Mouse (Mus musculus) embryonic facial prominence, embryonic 14.5 days (tissue): ENCODE measurements at regions not wholly inside any gene's neighbourhood (a gene's known extent, or its start where the extent isn't known, plus 50 kb on each side); places are given as distances from the start of the nearest gene placed in this dataset.

ENCODE experiments used
- ATAC-seq: fragments of 200-750 bp; cut with Nextera tagmentation; 2 replicates; pipeline ENCODE4 v1.8.0; 2017; ENCODE audit warnings: low read depth, moderate number of reproducible peaks, moderate TSS enrichment
- DNase-seq: peaks from one replicate; pipeline ENCODE4 v3.0.0-alpha.2; 2015; ENCODE audit warnings: low spot score
- H3K27ac ChIP-seq: fragments of 300-500 bp; sonication (generic); replicated peaks from 2 replicates; pipeline ENCODE4 v1.5.1; 2014; ENCODE audit warnings: low read depth, mild to moderate bottlenecking, low read length, moderate library complexity
- H3K27me3 ChIP-seq: fragments of 300-500 bp; sonication (generic); replicated peaks from 2 replicates; pipeline ENCODE4 v1.6.1; 2014; ENCODE audit warnings: low read length; ENCODE audit not compliant: control insufficient read depth, insufficient read depth
- H3K36me3 ChIP-seq: fragments of 300-500 bp; sonication (generic); 2 replicates; pipeline ENCODE4 v1.6.1; 2014; ENCODE audit warnings: low read length, mixed read lengths; ENCODE audit not compliant: control insufficient read depth, insufficient read depth
- H3K4me1 ChIP-seq: fragments of 300-500 bp; sonication (generic); 2 replicates; pipeline ENCODE4 v1.6.1; 2014; ENCODE audit warnings: antibody characterized with exemption, low read length; ENCODE audit not compliant: control insufficient read depth, insufficient read depth
- H3K4me2 ChIP-seq: fragments of 300-500 bp; sonication (generic); 2 replicates; pipeline ENCODE4 v1.6.1; 2014; ENCODE audit warnings: low read depth, mild to moderate bottlenecking, low read length, moderate library complexity, mixed read lengths
- H3K4me3 ChIP-seq: fragments of 300-500 bp; sonication (generic); 2 replicates; pipeline ENCODE4 v1.5.1; 2014; ENCODE audit warnings: low read depth, mild to moderate bottlenecking, low read length
- H3K9ac ChIP-seq: fragments of 300-500 bp; sonication (generic); 2 replicates; pipeline ENCODE4 v1.6.1; 2014; ENCODE audit warnings: low read depth, mild to moderate bottlenecking, low read length, moderate library complexity, mixed read lengths
- H3K9me3 ChIP-seq: fragments of 300-500 bp; sonication (generic); 2 replicates; pipeline ENCODE4 v1.6.1; 2016; ENCODE audit warnings: low read length; ENCODE audit not compliant: control insufficient read depth
- WGBS: fragments of 180-500 bp; shearing (Covaris S2); extraction: QIAGEN DNeasy Blood & Tissue Kit; methylation state at CpG from one replicate; pipeline ENCODE4 v1.1.7; 2014; 5-methylcytosine and 5-hydroxymethylcytosine counted together

DNA sequence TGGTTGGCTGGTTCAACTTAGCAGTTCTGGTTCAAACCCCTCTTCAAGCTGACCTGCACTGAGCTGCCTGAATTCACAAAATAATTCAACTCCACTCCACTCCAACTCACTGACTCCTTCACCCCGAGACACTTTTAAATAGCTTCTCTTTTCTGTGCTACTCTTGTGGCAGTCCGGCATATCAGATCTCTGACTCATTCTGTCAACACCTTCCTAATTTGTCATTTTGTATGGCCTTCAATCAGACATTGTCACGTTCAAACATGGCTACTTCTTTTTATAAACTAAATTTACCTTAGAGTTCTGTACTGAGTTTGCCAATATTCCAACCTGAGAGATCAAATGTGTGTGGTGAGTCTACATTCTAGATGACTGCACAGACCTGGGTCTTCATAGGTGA, 579.1 kb downstream of the Slitrk1 start:
- 70% methylated on average over 3 of the region's 3 CpGs for WGBS
- ATAC-seq (no peak), DNase-seq (no peak)

GRCm38 (mm10) chr14:108326425-108326824, 587.5 kb downstream of the Slitrk1 start:
- Histone ChIP-seq H3K4me3 (no peak overlapping the region), H3K27me3 (no peaks in the 10 kb centered on the region), H3K4me1 (no peaks in the 10 kb centered on the region), H3K36me3 (no peaks in the 10 kb centered on the region), H3K9ac (no peak overlapping the region), H3K27ac (no peak overlapping the region), H3K4me2 (no peak overlapping the region), H3K9me3 (no peaks in the 10 kb centered on the region)
- ATAC-seq (no peak), DNase-seq (peak; percentile 31)
- WGBS = 46% methylated on average over 3 of the region's 3 CpGs

More for the DNA sequence above, 579.1 kb downstream of the Slitrk1 start:
- Histone ChIP-seq H3K4me1 (no peaks in the 10 kb centered on the region), H3K9ac (no peak overlapping the region), H3K4me2 (no peak overlapping the region), H3K27me3 (no peaks in the 10 kb centered on the region), H3K27ac (no peak overlapping the region), H3K36me3 (no peaks in the 10 kb centered on the region), H3K9me3 (no peaks in the 10 kb centered on the region), H3K4me3 (no peak overlapping the region)

GRCm38 (mm10) chr14:108323364-108324037, 590.5 kb downstream of the Slitrk1 start:
- Histone ChIP-seq H3K4me3 (no peak overlapping the region), H3K27ac (no peak overlapping the region), H3K4me2 (no peak overlapping the region), H3K9me3 (no peaks in the 10 kb centered on the region), H3K9ac (no peak overlapping the region), H3K4me1 (no peaks in the 10 kb centered on the region), H3K36me3 (no peaks in the 10 kb centered on the region), H3K27me3 (no peaks in the 10 kb centered on the region)
- WGBS = 79% methylated on average over 1 of the region's 1 CpGs
- ATAC-seq (no peak), DNase-seq (no peak)

DNA sequence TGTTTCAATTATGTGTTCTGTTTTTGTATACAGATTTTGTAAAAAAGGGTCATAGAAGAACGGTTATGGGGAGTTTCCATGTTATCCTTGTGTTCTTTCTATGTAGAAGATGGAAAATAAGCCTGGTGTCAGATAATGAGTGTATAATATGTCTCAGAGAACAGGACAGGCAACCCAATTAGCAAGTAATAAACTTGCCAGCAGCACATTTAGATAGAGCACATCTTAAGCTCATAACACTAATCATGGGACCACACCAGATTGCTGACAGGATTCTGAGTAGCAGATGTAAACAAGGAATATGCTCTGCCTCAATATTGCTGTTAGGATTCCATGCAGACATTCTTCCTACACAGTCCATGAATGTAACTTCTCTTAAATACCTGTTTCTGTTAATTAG, 606.3 kb downstream of the Slitrk1 start:
- no peaks in the 10 kb centered on the region for H3K4me1 ChIP-seq
- H3K27me3 ChIP-seq = no peaks in the 10 kb centered on the region
- DNase-seq (no peak), ATAC-seq (no peak)
- no peak overlapping the region for H3K9ac ChIP-seq
- no peaks in the 10 kb centered on the region for H3K9me3 ChIP-seq
- WGBS = 88% methylated on average over 1 of the region's 1 CpGs
- no peaks in the 10 kb centered on the region for H3K36me3 ChIP-seq
- H3K27ac ChIP-seq = no peak overlapping the region
- H3K4me3 ChIP-seq = no peak overlapping the region
- H3K4me2 ChIP-seq = no peak overlapping the region

- no peak for DNase-seq
- no peaks in the 10 kb centered on the region for H3K36me3 ChIP-seq
- H3K4me3 ChIP-seq = no peak overlapping the region
- no peaks in the 10 kb centered on the region for H3K9me3 ChIP-seq
- no peaks in the 10 kb centered on the region for H3K27me3 ChIP-seq
- no peaks in the 10 kb centered on the region for H3K4me1 ChIP-seq
- H3K9ac ChIP-seq = no peak overlapping the region
- no peak for ATAC-seq
- no peak overlapping the region for H3K27ac ChIP-seq
- WGBS = 72% methylated on average over 3 of the region's 3 CpGs
- H3K4me2 ChIP-seq = no peak overlapping the region
These were observed 634.3 kb downstream of the Slitrk1 start for GRCm38 (mm10) chr14:108279630-108280029.

DNA sequence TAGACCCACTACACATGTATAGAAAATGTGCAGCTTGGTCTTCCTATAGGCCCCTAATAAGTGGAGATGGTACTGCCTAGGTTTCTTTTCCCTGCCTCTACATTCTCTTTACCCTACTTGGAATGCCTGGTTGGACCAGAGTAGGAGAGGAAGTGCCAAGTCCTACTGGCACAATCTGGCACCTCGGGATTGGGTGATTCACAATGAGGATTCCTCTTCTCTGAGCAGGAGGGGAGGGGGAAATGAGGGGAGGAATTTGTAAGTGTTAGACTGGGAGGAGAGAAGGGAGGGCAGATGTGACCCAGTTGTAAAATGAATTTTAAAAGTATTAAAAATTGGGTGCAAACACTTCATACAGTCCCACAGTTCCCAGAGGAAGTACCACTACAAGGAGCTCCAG, 652.9 kb downstream of the Slitrk1 start:
- H3K9ac ChIP-seq = no peak overlapping the region
- H3K9me3 ChIP-seq = no peaks in the 10 kb centered on the region
- H3K36me3 ChIP-seq = no peaks in the 10 kb centered on the region
- no peak overlapping the region for H3K4me3 ChIP-seq
- no peaks in the 10 kb centered on the region for H3K27me3 ChIP-seq
- H3K4me2 ChIP-seq = no peak overlapping the region
- DNase-seq = no peak
- WGBS = 74% methylated on average over 1 of the region's 1 CpGs
- no peak overlapping the region for H3K27ac ChIP-seq
- ATAC-seq = no peak
- no peaks in the 10 kb centered on the region for H3K4me1 ChIP-seq

DNA sequence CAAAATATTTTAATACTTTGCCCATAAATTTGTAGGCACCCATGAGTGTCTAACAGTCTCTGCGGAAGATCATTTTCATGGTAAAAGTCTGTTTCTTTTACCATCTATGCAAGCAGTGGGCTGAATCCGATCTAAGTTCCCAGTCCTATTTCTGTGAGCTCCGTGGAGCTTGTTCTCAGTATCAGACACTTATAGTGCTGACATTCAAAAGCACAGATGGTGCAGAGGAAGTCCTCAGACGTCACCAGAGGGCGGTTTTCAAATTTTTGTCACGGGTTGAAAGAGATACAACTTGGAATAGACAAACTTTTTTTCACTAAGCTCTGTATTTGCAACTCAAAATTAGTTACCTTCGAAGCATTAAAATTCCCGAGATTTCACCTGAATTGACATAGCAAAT, 666.6 kb downstream of the Slitrk1 start:
- Histone ChIP-seq H3K9me3 (no peaks in the 10 kb centered on the region), H3K9ac (no peak overlapping the region), H3K27me3 (no peaks in the 10 kb centered on the region), H3K4me3 (no peak overlapping the region), H3K4me2 (no peak overlapping the region), H3K27ac (no peak overlapping the region), H3K36me3 (no peaks in the 10 kb centered on the region), H3K4me1 (no peaks in the 10 kb centered on the region)
- no peak for DNase-seq
- ATAC-seq = no peak
- WGBS = 60% methylated on average over 8 of the region's 8 CpGs

GRCm38 (mm10) chr14:108225483-108226124, 688.4 kb downstream of the Slitrk1 start:
- Histone ChIP-seq H3K36me3 (no peaks in the 10 kb centered on the region), H3K27ac (no peak overlapping the region), H3K27me3 (no peaks in the 10 kb centered on the region), H3K4me3 (no peak overlapping the region), H3K9ac (no peak overlapping the region), H3K9me3 (no peaks in the 10 kb centered on the region), H3K4me1 (no peaks in the 10 kb centered on the region), H3K4me2 (no peak overlapping the region)
- 77% methylated on average over 2 of the region's 2 CpGs for WGBS
- no peak for DNase-seq
- ATAC-seq = no peak

DNA sequence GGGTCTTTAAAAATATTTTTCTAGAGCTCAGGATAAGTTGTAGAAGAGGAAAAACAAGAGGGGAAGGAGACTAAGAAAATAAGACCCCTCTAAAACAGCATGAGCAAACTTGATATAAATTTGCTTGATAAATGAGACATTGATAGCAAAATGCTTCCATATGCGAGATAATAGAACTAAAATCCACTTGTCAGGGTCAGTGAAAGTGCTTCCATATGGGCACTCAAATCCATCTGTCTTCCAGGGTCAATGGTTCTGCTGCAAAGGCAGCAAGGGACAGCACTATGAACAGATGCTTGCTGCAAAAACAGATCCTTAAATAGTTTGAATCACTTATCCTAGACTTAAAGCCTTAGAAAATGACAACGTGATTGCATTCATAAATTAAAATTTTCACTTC, 704.7 kb downstream of the Slitrk1 start:
- Histone ChIP-seq H3K4me1 (no peaks in the 10 kb centered on the region), H3K4me2 (no peak overlapping the region), H3K36me3 (no peaks in the 10 kb centered on the region), H3K27ac (no peak overlapping the region), H3K4me3 (no peak overlapping the region), H3K27me3 (no peaks in the 10 kb centered on the region), H3K9me3 (no peaks in the 10 kb centered on the region), H3K9ac (no peak overlapping the region)
- DNase-seq (no peak), ATAC-seq (no peak)
- WGBS = 33% methylated on average over 2 of the region's 2 CpGs
